Mouse (Mus musculus) bone marrow, adult 2 months (tissue): ENCODE data around the gene Cdc42se1.

Experiments used
- CTCF ChIP-seq: fragments of 200-500 bp; IDR thresholded peaks from 2 replicates; pipeline ENCODE4 v1.5.1; 2011; ENCODE audit warnings: low read length, control low read depth; ENCODE audit not compliant: control insufficient read depth, insufficient read depth
- POLR2A ChIP-seq: fragments of 200-500 bp; IDR thresholded peaks from 2 replicates; pipeline ENCODE4 v1.6.1; 2011; ENCODE audit warnings: low read depth, mild to moderate bottlenecking, control low read depth, low read length, borderline replicate concordance; ENCODE audit not compliant: control insufficient read depth

DNA sequence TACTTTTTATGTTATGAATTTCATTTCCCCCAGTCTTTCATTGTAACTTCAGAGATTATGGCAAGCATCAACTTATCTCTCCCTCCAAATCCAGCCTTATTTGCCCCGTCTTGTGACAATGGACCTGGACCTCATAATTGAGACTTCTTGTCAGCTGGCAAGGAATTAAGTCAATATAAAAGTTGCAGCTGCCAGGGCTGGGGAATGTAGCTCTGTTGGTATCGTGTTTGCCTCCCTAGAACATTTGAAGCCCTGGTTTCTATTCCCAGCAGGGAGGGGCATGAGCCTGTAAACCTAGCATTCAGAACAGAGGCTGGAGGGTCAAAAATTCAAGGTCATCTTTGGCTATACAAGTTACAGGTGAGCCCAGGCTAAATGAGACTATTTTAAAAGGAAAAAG is 32.8 kb upstream of the Cdc42se1 start:
- TF ChIP-seq CTCF (no peak), POLR2A (no peak)
